Mouse (Mus musculus) heart, postnatal 0 days (tissue): ENCODE results near the gene Nid1. TPM values are rescaled to one million over a fixed set of nuclear protein-coding genes. Genes with fewer than 3 reads are reported as not detected.
"Not testable (repeated sequence)": the region's sequence is repeated elsewhere in the genome, so short reads cannot be mapped to it uniquely, and the experiment has no call there.

ENCODE experiments used
- ATAC-seq: fragments of 200-750 bp; cut with Nextera tagmentation; 2 replicates; pipeline ENCODE4 v1.8.0; 2017; ENCODE audit warnings: low read depth, moderate number of reproducible peaks, moderate library complexity; ENCODE audit not compliant: insufficient read depth
- DNase-seq: peaks from one replicate; pipeline ENCODE4 v3.0.0-alpha.2; 2016; ENCODE audit warnings: low spot score
- H3K27ac ChIP-seq: fragments of 300-500 bp; sonication (generic); 2 replicates; pipeline ENCODE4 v1.5.1; 2014; ENCODE audit warnings: low read depth, mild to moderate bottlenecking
- H3K27me3 ChIP-seq: fragments of 300-500 bp; sonication (generic); 2 replicates; pipeline ENCODE4 v1.6.1; 2014; ENCODE audit warnings: low read length, mixed read lengths; ENCODE audit not compliant: control insufficient read depth, insufficient read depth
- H3K36me3 ChIP-seq: fragments of 300-500 bp; sonication (generic); replicated peaks from 2 replicates; pipeline ENCODE4 v1.6.1; 2014; ENCODE audit warnings: low read length, mixed read lengths; ENCODE audit not compliant: control insufficient read depth, insufficient read depth
- H3K4me1 ChIP-seq: fragments of 300-500 bp; sonication (generic); 2 replicates; pipeline ENCODE4 v1.6.1; 2014; ENCODE audit warnings: antibody characterized with exemption; ENCODE audit not compliant: control insufficient read depth, insufficient read depth
- H3K4me2 ChIP-seq: fragments of 300-500 bp; sonication (generic); 2 replicates; pipeline ENCODE4 v1.6.1; 2014; ENCODE audit warnings: low read depth, mild to moderate bottlenecking, low read length, moderate library complexity
- H3K4me3 ChIP-seq: fragments of 300-500 bp; sonication (generic); 2 replicates; pipeline ENCODE4 v1.5.1; 2014; ENCODE audit warnings: low read depth, low read length
- H3K9ac ChIP-seq: fragments of 300-500 bp; sonication (generic); replicated peaks from 2 replicates; pipeline ENCODE4 v1.6.1; 2014; ENCODE audit warnings: low read depth, low read length, mixed read lengths
- H3K9me3 ChIP-seq: fragments of 300-500 bp; sonication (generic); replicated peaks from 2 replicates; pipeline ENCODE4 v1.6.1; 2016; ENCODE audit warnings: low read length; ENCODE audit not compliant: control insufficient read depth
- WGBS: fragments of 180-500 bp; shearing (Covaris S2); extraction: QIAGEN DNeasy Blood & Tissue Kit; methylation state at CpG from one replicate; pipeline ENCODE4 v1.1.7; 2014; 5-methylcytosine and 5-hydroxymethylcytosine counted together
- polyA plus RNA-seq: library from polyadenylated mRNA; unstranded; fragments of >200 nt; fragmentation: Nextera tagmentation; extraction: Ambion mirVana; gene quantifications from 2 replicates; pipeline ENCODE4 v1.2.1, GENCODE M21; 2015
- total RNA-seq: library from RNA; depleted of rRNA; stranded (reverse); fragments of >200 nt; gene quantifications from 2 replicates; pipeline ENCODE4 v1.2.3, GENCODE M21; 2014; ENCODE audit warnings: low replicate concordance; rRNA removed

Nid1 gene
- total RNA-seq, result 127 and 161 TPM in 2 replicates
- 49.0 and 50.2 TPM in 2 replicates for polyA plus RNA-seq

GRCm38 (mm10) chr13:13437460-13438015 lies at the start of gene Nid1:
Gene Nid1, plus strand, starts transcription at chr13:13437551.
- Histone ChIP-seq H3K27ac (0 out of 2 replicates have a peak within 1 kb of the TSS, but pooled peaks have one; percentile 53), H3K4me3 (peak within 1 kb of the TSS; percentile 35), H3K4me2 (peak within 1 kb of the TSS; percentile 42)
- peak; percentile 69 for ATAC-seq
- not testable (repeated sequence) for H3K27me3 ChIP-seq, H3K36me3 ChIP-seq, DNase-seq, H3K9me3 ChIP-seq, H3K4me1 ChIP-seq, H3K9ac ChIP-seq
- 3% methylated on average over 20 of the region's 39 CpGs for WGBS

GRCm38 (mm10) chr13:13393228-13394095 lies 43.9 kb upstream of the Nid1 start, which contains the start of gene Gpr137b:
Gene Gpr137b, minus strand, starts transcription at chr13:13394014.
- H3K9ac ChIP-seq, H3K9me3 ChIP-seq, H3K4me1 ChIP-seq, H3K36me3 ChIP-seq, H3K27ac ChIP-seq, DNase-seq, H3K27me3 ChIP-seq: not testable (repeated sequence)
- under 1% methylated on average over 35 of the region's 78 CpGs for WGBS
- H3K4me3 ChIP-seq, result peak within 1 kb of the TSS; percentile 43
- H3K4me2 ChIP-seq, result peak within 1 kb of the TSS; percentile 61
- peak; percentile 84 for ATAC-seq

GRCm38 (mm10) chr13:13394096-13394395 lies 43.3 kb upstream of the Nid1 start:
- H3K27me3 ChIP-seq, H3K9ac ChIP-seq, H3K27ac ChIP-seq, H3K4me1 ChIP-seq, DNase-seq, H3K9me3 ChIP-seq, H3K36me3 ChIP-seq: not testable (repeated sequence)
- WGBS, result 0% methylated on average over 12 of the region's 15 CpGs
- peak; percentile 43 for ATAC-seq
- H3K4me2 ChIP-seq, result peak overlapping the region; percentile 61
- H3K4me3 ChIP-seq, result peak overlapping the region; percentile 43

- not testable (repeated sequence) for DNase-seq
- 60% methylated on average over 3 of the region's 3 CpGs for WGBS
These were observed 36.5 kb upstream of the Nid1 start for GRCm38 (mm10) chr13:13400851-13401250.

GRCm38 (mm10) chr13:13402818-13403217 lies 34.5 kb upstream of the Nid1 start:
- not testable (repeated sequence) for H3K4me3 ChIP-seq, H3K36me3 ChIP-seq, DNase-seq, H3K27ac ChIP-seq, H3K9me3 ChIP-seq, ATAC-seq, H3K4me1 ChIP-seq, H3K9ac ChIP-seq, H3K4me2 ChIP-seq, H3K27me3 ChIP-seq
- 63% methylated on average over 4 of the region's 5 CpGs for WGBS

More at GRCm38 (mm10) chr13:13400851-13401250, 36.5 kb upstream of the Nid1 start:
- not testable (repeated sequence) for H3K27ac ChIP-seq, H3K9ac ChIP-seq, H3K9me3 ChIP-seq, H3K4me3 ChIP-seq, H3K4me2 ChIP-seq, H3K4me1 ChIP-seq, H3K27me3 ChIP-seq, H3K36me3 ChIP-seq, ATAC-seq

- not testable (repeated sequence) for H3K4me3 ChIP-seq, H3K9ac ChIP-seq, H3K9me3 ChIP-seq, DNase-seq, H3K4me1 ChIP-seq, ATAC-seq, H3K27me3 ChIP-seq, H3K36me3 ChIP-seq, H3K4me2 ChIP-seq, H3K27ac ChIP-seq
- WGBS, result 68% methylated on average over 2 of the region's 3 CpGs
These were observed 34.0 kb upstream of the Nid1 start for GRCm38 (mm10) chr13:13403366-13403765.

- not testable (repeated sequence) for H3K27ac ChIP-seq, H3K36me3 ChIP-seq, H3K4me3 ChIP-seq, H3K27me3 ChIP-seq, DNase-seq, H3K4me2 ChIP-seq, H3K9ac ChIP-seq, ATAC-seq, H3K9me3 ChIP-seq, H3K4me1 ChIP-seq
- WGBS, result 64% methylated on average over 4 of the region's 6 CpGs
These were observed 33.5 kb upstream of the Nid1 start for GRCm38 (mm10) chr13:13403839-13404238.

- not testable (repeated sequence) for H3K9ac ChIP-seq, H3K27ac ChIP-seq, H3K4me3 ChIP-seq, H3K4me2 ChIP-seq, H3K4me1 ChIP-seq, H3K9me3 ChIP-seq, DNase-seq, H3K36me3 ChIP-seq, H3K27me3 ChIP-seq
- WGBS, result 59% methylated on average over 6 of the region's 6 CpGs
- ATAC-seq, result 0 out of 2 replicates have a peak, but pooled peaks have one; percentile 20
These were observed 32.7 kb upstream of the Nid1 start for GRCm38 (mm10) chr13:13404517-13405155.
